Mouse (Mus musculus) v-Abl transformed pro-B cells (cell line): ENCODE measurements around the gene Mapk9.
"Not testable (repeated sequence)": the region's sequence is repeated elsewhere in the genome, so short reads cannot be mapped to it uniquely, and the experiment has no call there.

Experiments used
- in situ Hi-C, 2 experiments: fragments of 400-800 bp; cut with MboI; formaldehyde crosslinking; loops; one replicate each; pipeline ENCODE4 v1.15.1; 2025; ENCODE audit not compliant: unreplicated experiment in 2 of 2

Gene Mapk9

GRCm38 (mm10) chr11:49846401-49847070, at the start of gene Mapk9:
Gene Mapk9, plus strand, starts transcription at chr11:49846751.
- in situ Hi-C loops, result loop anchor here (5.0 to 10.0 kb wide), 3 partner anchors 64 to 129 kb away; no protein-coding TSS in a partner anchor

GRCm38 (mm10) chr11:49798931-49799330, 47.6 kb upstream of the Mapk9 start:
- in situ Hi-C loops, result no loop called here

GRCm38 (mm10) chr11:49801516-49801915, 45.0 kb upstream of the Mapk9 start:
- in situ Hi-C loops, result no loop called here

GRCm38 (mm10) chr11:49803801-49804200, 42.8 kb upstream of the Mapk9 start:
- in situ Hi-C loops, result no loop called here

- in situ Hi-C loops, result no loop called here
These were observed 40.3 kb upstream of the Mapk9 start for GRCm38 (mm10) chr11:49806218-49806617.

- in situ Hi-C loops, result no loop called here
These were observed 37.6 kb upstream of the Mapk9 start for GRCm38 (mm10) chr11:49808946-49809345.

- in situ Hi-C loops, result not testable (repeated sequence)
These were observed 35.9 kb upstream of the Mapk9 start for GRCm38 (mm10) chr11:49810696-49811095.

GRCm38 (mm10) chr11:49811099-49811541, 35.4 kb upstream of the Mapk9 start:
- in situ Hi-C loops, result no loop called here

GRCm38 (mm10) chr11:49811879-49812278, 34.7 kb upstream of the Mapk9 start:
- in situ Hi-C loops, result no loop called here

GRCm38 (mm10) chr11:49818869-49819566, 27.5 kb upstream of the Mapk9 start:
- in situ Hi-C loops, result no loop called here

- in situ Hi-C loops, result loop anchor here in 1 of 2 experiments (10.0 kb wide), 1 partner anchor 45 kb away; no protein-coding TSS in a partner anchor
These were observed 26.9 kb upstream of the Mapk9 start for GRCm38 (mm10) chr11:49819676-49820075.

GRCm38 (mm10) chr11:49820928-49821327, 25.6 kb upstream of the Mapk9 start:
- in situ Hi-C loops, result loop anchor here in 1 of 2 experiments (10.0 kb wide), 1 partner anchor 46 kb away; no protein-coding TSS in a partner anchor

- in situ Hi-C loops, result loop anchor here in 1 of 2 experiments (10.0 kb wide), 1 partner anchor 47 kb away; no protein-coding TSS in a partner anchor
These were observed 25.0 kb upstream of the Mapk9 start for GRCm38 (mm10) chr11:49821546-49821945.

GRCm38 (mm10) chr11:49822337-49822736, 24.2 kb upstream of the Mapk9 start:
- in situ Hi-C loops, result loop anchor here in 1 of 2 experiments (10.0 kb wide), 1 partner anchor 48 kb away; no protein-coding TSS in a partner anchor

- in situ Hi-C loops, result loop anchor here in 1 of 2 experiments (10.0 kb wide), 1 partner anchor 50 kb away; no protein-coding TSS in a partner anchor
These were observed 21.7 kb upstream of the Mapk9 start for GRCm38 (mm10) chr11:49824896-49825295.

- in situ Hi-C loops, result loop anchor here in 1 of 2 experiments (10.0 kb wide), 1 partner anchor 52 kb away; no protein-coding TSS in a partner anchor
These were observed 19.3 kb upstream of the Mapk9 start for GRCm38 (mm10) chr11:49827243-49827642.

- in situ Hi-C loops, result loop anchor here in 1 of 2 experiments (10.0 kb wide), 1 partner anchor 54 kb away; no protein-coding TSS in a partner anchor
These were observed 17.3 kb upstream of the Mapk9 start for GRCm38 (mm10) chr11:49829176-49829745.

GRCm38 (mm10) chr11:49831980-49832379, 14.6 kb upstream of the Mapk9 start:
- in situ Hi-C loops, result loop anchor here (5.0 to 10.0 kb wide), 2 partner anchors 95 to 97 kb away; no protein-coding TSS in a partner anchor

GRCm38 (mm10) chr11:49832962-49833361, 13.6 kb upstream of the Mapk9 start:
- in situ Hi-C loops, result loop anchor here (5.0 to 10.0 kb wide), 2 partner anchors 96 to 98 kb away; no protein-coding TSS in a partner anchor

GRCm38 (mm10) chr11:49834248-49834647, 12.3 kb upstream of the Mapk9 start:
- in situ Hi-C loops, result loop anchor here (5.0 to 10.0 kb wide), 2 partner anchors 97 to 99 kb away; no protein-coding TSS in a partner anchor
